Mouse (Mus musculus): ENCODE measurements at regions not wholly inside any gene's neighbourhood (a gene's known extent, or its start where the extent isn't known, plus 50 kb on each side); places are given as distances from the start of the nearest gene placed in this dataset.

GRCm38 (mm10) chr2:143133931-143134330 is 55.7 kb downstream of the Otor start:
- no peak for ATAC-seq (replicated peaks in 1 of 2; ENCODE audit: insufficient read depth in 1 of 2, low FRiP score in 2 of 2, low TSS enrichment in 1 of 2, low read depth in 1 of 2, poor library complexity in 2 of 2, severe bottlenecking in 2 of 2)

GRCm38 (mm10) chr2:143149189-143149588 is 70.9 kb downstream of the Otor start:
- no peak for ATAC-seq (replicated peaks in 1 of 2; ENCODE audit: insufficient read depth in 1 of 2, low FRiP score in 2 of 2, low TSS enrichment in 1 of 2, low read depth in 1 of 2, poor library complexity in 2 of 2, severe bottlenecking in 2 of 2)

GRCm38 (mm10) chr2:143164081-143164984 is 86.1 kb downstream of the Otor start:
- peak; percentile 80 to 84 for ATAC-seq (replicated peaks in 1 of 2; ENCODE audit: insufficient read depth in 1 of 2, low FRiP score in 2 of 2, low TSS enrichment in 1 of 2, low read depth in 1 of 2, poor library complexity in 2 of 2, severe bottlenecking in 2 of 2)

- no peak for ATAC-seq (replicated peaks in 1 of 2; ENCODE audit: insufficient read depth in 1 of 2, low FRiP score in 2 of 2, low TSS enrichment in 1 of 2, low read depth in 1 of 2, poor library complexity in 2 of 2, severe bottlenecking in 2 of 2)
Observed at GRCm38 (mm10) chr2:143166771-143167170, 88.5 kb downstream of the Otor start.

- no peak for ATAC-seq (replicated peaks in 1 of 2; ENCODE audit: insufficient read depth in 1 of 2, low FRiP score in 2 of 2, low TSS enrichment in 1 of 2, low read depth in 1 of 2, poor library complexity in 2 of 2, severe bottlenecking in 2 of 2)
Observed at GRCm38 (mm10) chr2:143170648-143171047, 92.4 kb downstream of the Otor start.

- no peak for ATAC-seq (replicated peaks in 1 of 2; ENCODE audit: insufficient read depth in 1 of 2, low FRiP score in 2 of 2, low TSS enrichment in 1 of 2, low read depth in 1 of 2, poor library complexity in 2 of 2, severe bottlenecking in 2 of 2)
Observed at GRCm38 (mm10) chr2:143184614-143185013, 106.3 kb downstream of the Otor start.

- no peak for ATAC-seq (replicated peaks in 1 of 2; ENCODE audit: insufficient read depth in 1 of 2, low FRiP score in 2 of 2, low TSS enrichment in 1 of 2, low read depth in 1 of 2, poor library complexity in 2 of 2, severe bottlenecking in 2 of 2)
Observed at GRCm38 (mm10) chr2:143192256-143193164, 114.2 kb downstream of the Otor start.

- no peak for ATAC-seq (replicated peaks in 1 of 2; ENCODE audit: insufficient read depth in 1 of 2, low FRiP score in 2 of 2, low TSS enrichment in 1 of 2, low read depth in 1 of 2, poor library complexity in 2 of 2, severe bottlenecking in 2 of 2)
Observed at GRCm38 (mm10) chr2:143193165-143193551, 114.9 kb downstream of the Otor start.

GRCm38 (mm10) chr2:143199583-143200249 is 121.4 kb downstream of the Otor start:
- no peak for ATAC-seq (replicated peaks in 1 of 2; ENCODE audit: insufficient read depth in 1 of 2, low FRiP score in 2 of 2, low TSS enrichment in 1 of 2, low read depth in 1 of 2, poor library complexity in 2 of 2, severe bottlenecking in 2 of 2)

GRCm38 (mm10) chr2:143206053-143206452 is 127.8 kb downstream of the Otor start:
- no peak for ATAC-seq (replicated peaks in 1 of 2; ENCODE audit: insufficient read depth in 1 of 2, low FRiP score in 2 of 2, low TSS enrichment in 1 of 2, low read depth in 1 of 2, poor library complexity in 2 of 2, severe bottlenecking in 2 of 2)

GRCm38 (mm10) chr2:143207191-143207590 is 128.9 kb downstream of the Otor start:
- ATAC-seq (replicated peaks in 1 of 2; ENCODE audit: insufficient read depth in 1 of 2, low FRiP score in 2 of 2, low TSS enrichment in 1 of 2, low read depth in 1 of 2, poor library complexity in 2 of 2, severe bottlenecking in 2 of 2), result no peak

- ATAC-seq (replicated peaks in 1 of 2; ENCODE audit: insufficient read depth in 1 of 2, low FRiP score in 2 of 2, low TSS enrichment in 1 of 2, low read depth in 1 of 2, poor library complexity in 2 of 2, severe bottlenecking in 2 of 2), result no peak
Observed at GRCm38 (mm10) chr2:143217251-143217650, 139.0 kb downstream of the Otor start.

GRCm38 (mm10) chr2:143217760-143218358 is 139.6 kb downstream of the Otor start:
- ATAC-seq (replicated peaks in 1 of 2; ENCODE audit: insufficient read depth in 1 of 2, low FRiP score in 2 of 2, low TSS enrichment in 1 of 2, low read depth in 1 of 2, poor library complexity in 2 of 2, severe bottlenecking in 2 of 2), result no peak

GRCm38 (mm10) chr2:143222326-143222725 is 144.1 kb downstream of the Otor start:
- ATAC-seq (replicated peaks in 1 of 2; ENCODE audit: insufficient read depth in 1 of 2, low FRiP score in 2 of 2, low TSS enrichment in 1 of 2, low read depth in 1 of 2, poor library complexity in 2 of 2, severe bottlenecking in 2 of 2), result no peak

GRCm38 (mm10) chr2:143224410-143225130 is 146.3 kb downstream of the Otor start:
- ATAC-seq (replicated peaks in 1 of 2; ENCODE audit: insufficient read depth in 1 of 2, low FRiP score in 2 of 2, low TSS enrichment in 1 of 2, low read depth in 1 of 2, poor library complexity in 2 of 2, severe bottlenecking in 2 of 2), result no peak

GRCm38 (mm10) chr2:143233795-143234194 is 155.5 kb downstream of the Otor start:
- ATAC-seq (replicated peaks in 1 of 2; ENCODE audit: insufficient read depth in 1 of 2, low FRiP score in 2 of 2, low TSS enrichment in 1 of 2, low read depth in 1 of 2, poor library complexity in 2 of 2, severe bottlenecking in 2 of 2), result no peak

GRCm38 (mm10) chr2:143240274-143240673 is 162.0 kb downstream of the Otor start:
- ATAC-seq (replicated peaks in 1 of 2; ENCODE audit: insufficient read depth in 1 of 2, low FRiP score in 2 of 2, low TSS enrichment in 1 of 2, low read depth in 1 of 2, poor library complexity in 2 of 2, severe bottlenecking in 2 of 2), result no peak

Measured in hematopoietic stem cell, adult 5-6 weeks (primary cell).